Mouse (Mus musculus): ENCODE measurements around the gene Tgfbr1. TPM values are rescaled to one million over a fixed set of nuclear protein-coding genes. Genes with fewer than 3 reads are reported as not detected.
A peak's percentile ranks its signal among the peaks of the same experiment; 100 is the strongest.

Gene Tgfbr1
- total RNA-seq, 2 experiments from 2014 or later = 24.8 to 26.4 TPM

GRCm38 (mm10) chr4:47422194-47422593 is 69.2 kb downstream of the Tgfbr1 start:
- DNase-seq = no peak

- DNase-seq = no peak
Measured at GRCm38 (mm10) chr4:47422946-47423345, 69.9 kb downstream of the Tgfbr1 start.

GRCm38 (mm10) chr4:47424376-47424775 is 71.4 kb downstream of the Tgfbr1 start:
- no peak for DNase-seq

- DNase-seq = no peak
Measured at GRCm38 (mm10) chr4:47425247-47425830, 72.3 kb downstream of the Tgfbr1 start.

GRCm38 (mm10) chr4:47427606-47428005 is 74.6 kb downstream of the Tgfbr1 start:
- no peak for DNase-seq

- no peak for DNase-seq
Measured at GRCm38 (mm10) chr4:47430557-47430956, 77.5 kb downstream of the Tgfbr1 start.

- no peak for DNase-seq
Measured at GRCm38 (mm10) chr4:47431081-47431480, 78.1 kb downstream of the Tgfbr1 start.

GRCm38 (mm10) chr4:47432766-47433165 is 79.7 kb downstream of the Tgfbr1 start:
- DNase-seq = no peak

- DNase-seq = no peak
Measured at GRCm38 (mm10) chr4:47435131-47435530, 82.1 kb downstream of the Tgfbr1 start.

GRCm38 (mm10) chr4:47435566-47436360 is 82.7 kb downstream of the Tgfbr1 start:
- DNase-seq = no peak

GRCm38 (mm10) chr4:47437365-47438340 is 84.6 kb downstream of the Tgfbr1 start:
- peak; percentile 90 for DNase-seq

GRCm38 (mm10) chr4:47438956-47439355 is 85.9 kb downstream of the Tgfbr1 start:
- no peak for DNase-seq

- peak; percentile 37 for DNase-seq
Measured at GRCm38 (mm10) chr4:47440951-47441350, 87.9 kb downstream of the Tgfbr1 start.

- DNase-seq = no peak
Measured at GRCm38 (mm10) chr4:47448526-47448925, 95.5 kb downstream of the Tgfbr1 start.

GRCm38 (mm10) chr4:47449116-47449515 is 96.1 kb downstream of the Tgfbr1 start:
- no peak for DNase-seq

- no peak for DNase-seq
Measured at GRCm38 (mm10) chr4:47449586-47450522, 96.8 kb downstream of the Tgfbr1 start.

Other genes with a start within 250 kb of the Tgfbr1 start
- 100 to 1,000 TPM; 109 to 154 TPM for gene Col15a1, start 145.1 kb upstream of the Tgfbr1 start, total RNA-seq (2021)
- 10 to 100 TPM; 68.8 to 83.3 TPM for gene Alg2, start 121.1 kb downstream of the Tgfbr1 start, total RNA-seq (2021)
- gene Sec61b, start 121.4 kb downstream of the Tgfbr1 start, total RNA-seq (2021) = 100 to 1,000 TPM; 149 to 186 TPM